Mouse (Mus musculus) bone marrow macrophage, adult 2 months (primary cell): ENCODE measurements around the gene Catsperg2. TPM values are rescaled to one million over a fixed set of nuclear protein-coding genes. Genes with fewer than 3 reads are reported as not detected.
A peak's percentile ranks its signal among the peaks of the same experiment; 100 is the strongest.
"Not testable (repeated sequence)": the region's sequence is repeated elsewhere in the genome, so short reads cannot be mapped to it uniquely, and the experiment has no call there.

Experiments used
- H3K27ac ChIP-seq: 2 replicates; pipeline ENCODE4 v1.5.1; 2012; ENCODE audit warnings: low read depth, low read length; ENCODE audit not compliant: insufficient read depth
- H3K4me1 ChIP-seq: 2 replicates; pipeline ENCODE4 v1.6.1; 2012; ENCODE audit warnings: low read length; ENCODE audit not compliant: control insufficient read depth, insufficient read depth
- H3K4me3 ChIP-seq: 2 replicates; pipeline ENCODE4 v1.5.1; 2012; ENCODE audit warnings: mild to moderate bottlenecking, low read length, moderate library complexity; ENCODE audit not compliant: insufficient read depth
- CTCF ChIP-seq: IDR thresholded peaks from 2 replicates; pipeline ENCODE4 v1.5.1; 2012; ENCODE audit warnings: low read depth, mild to moderate bottlenecking, low read length, moderate library complexity
- POLR2A ChIP-seq: IDR thresholded peaks from 2 replicates; pipeline ENCODE4 v1.6.1; 2012; ENCODE audit warnings: mild to moderate bottlenecking, low read depth, low read length, borderline replicate concordance
- polyA plus RNA-seq: library from polyadenylated mRNA; stranded (reverse); fragments of >200 nt; gene quantifications from 2 replicates; pipeline ENCODE4 v1.2.4, GENCODE M21; 2012; ENCODE audit not compliant: missing spikeins, insufficient read depth, insufficient read length

Catsperg2 gene
- 0.29 TPM in 1 of 2 replicates, not detected in the other for polyA plus RNA-seq

DNA sequence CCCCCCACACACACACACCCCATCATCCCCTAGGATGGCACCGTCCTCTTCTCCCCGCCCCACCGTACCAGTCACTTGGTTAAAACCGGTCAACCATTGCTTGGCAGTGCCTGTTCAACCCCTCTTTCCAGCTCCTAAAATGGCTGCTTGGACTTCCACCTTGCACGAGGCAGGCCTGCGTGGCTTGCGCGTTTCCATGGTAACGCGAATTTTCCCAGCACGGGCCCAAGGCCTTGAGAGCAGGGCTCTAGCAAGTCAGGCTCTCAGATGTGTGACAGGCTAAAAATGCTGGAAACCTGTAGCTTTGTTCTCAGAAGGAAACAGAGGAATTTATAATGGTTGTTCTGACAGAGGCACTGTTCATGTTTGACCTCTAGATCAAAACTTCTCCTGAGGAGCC, at the start of gene Catsperg2:
Catsperg2 (minus strand) TSS at position 173 of the 400 bp plus-strand sequence.
- H3K27ac ChIP-seq, H3K4me3 ChIP-seq, H3K4me1 ChIP-seq: not testable (repeated sequence)

DNA sequence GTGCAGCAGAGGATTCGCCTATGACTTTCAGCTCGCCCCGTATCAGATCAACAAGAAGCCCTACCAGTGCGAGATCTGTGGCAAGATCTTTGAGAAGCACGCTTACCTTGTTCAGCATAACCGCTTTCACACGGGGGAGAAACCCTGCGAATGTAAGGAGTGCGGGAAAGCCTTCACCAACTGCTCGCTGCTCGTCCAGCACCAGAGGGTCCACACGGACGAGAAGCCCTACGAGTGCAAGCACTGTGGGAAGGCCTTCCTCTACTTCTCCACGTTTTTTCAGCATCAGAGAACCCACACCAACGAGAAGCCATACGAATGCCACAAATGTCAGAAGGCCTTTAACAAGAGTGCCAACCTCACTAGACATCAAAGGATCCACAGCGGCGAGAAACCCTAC, 49.7 kb upstream of the Catsperg2 start:
- Histone ChIP-seq H3K4me3 (no peak overlapping the region), H3K27ac (no peak overlapping the region), H3K4me1 (no peaks in the 10 kb centered on the region)
- no peak for TF ChIP-seq POLR2A
- no peak for TF ChIP-seq CTCF

DNA sequence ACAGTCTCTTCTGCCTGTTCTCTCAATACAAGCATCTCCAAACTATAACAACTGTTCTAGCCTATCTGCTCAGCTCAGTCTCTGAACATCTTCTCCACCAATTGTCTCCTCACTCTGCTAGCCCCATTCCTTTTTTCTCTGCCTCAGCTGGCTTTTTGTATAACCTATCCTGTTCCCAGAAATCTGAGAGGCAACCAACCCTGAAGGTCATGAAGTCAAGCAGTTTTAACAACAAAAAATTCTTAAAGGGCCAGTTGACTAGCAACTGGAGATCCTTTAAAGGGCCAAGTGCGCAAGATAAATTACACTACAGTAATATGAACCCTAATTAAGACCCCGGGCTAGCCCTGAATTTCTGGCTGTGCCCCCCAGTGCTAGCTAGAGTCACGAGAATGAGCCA, 47.5 kb upstream of the Catsperg2 start:
- H3K4me1 ChIP-seq: peaks cover 7% of the 10 kb centered on the region
- no peak overlapping the region for H3K27ac ChIP-seq
- no peak overlapping the region for H3K4me3 ChIP-seq
- TF ChIP-seq POLR2A (no peak), CTCF (no peak)

DNA sequence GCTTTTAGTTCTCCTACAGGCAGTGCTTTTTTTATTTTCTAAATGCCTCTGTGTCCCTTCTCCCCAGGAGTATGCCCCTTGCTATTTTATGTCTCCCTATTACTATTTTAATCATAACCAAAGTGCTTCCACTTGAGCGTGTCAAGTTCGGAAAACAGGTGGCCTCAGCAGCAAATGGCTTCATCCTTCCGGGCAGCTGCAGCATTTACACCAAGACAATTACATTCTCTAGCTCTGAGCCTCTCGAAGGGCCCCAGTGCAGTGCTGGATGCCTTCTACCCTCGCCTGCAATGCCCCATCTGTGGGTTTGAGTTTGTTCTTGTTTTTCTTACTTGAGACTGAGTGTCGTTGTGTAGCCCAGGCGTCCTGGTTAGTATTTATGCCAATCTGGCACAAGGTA, 46.7 kb upstream of the Catsperg2 start:
- Histone ChIP-seq H3K27ac (no peak overlapping the region), H3K4me3 (no peak overlapping the region), H3K4me1 (peaks cover 7% of the 10 kb centered on the region)
- TF ChIP-seq CTCF (no peak), POLR2A (no peak)

DNA sequence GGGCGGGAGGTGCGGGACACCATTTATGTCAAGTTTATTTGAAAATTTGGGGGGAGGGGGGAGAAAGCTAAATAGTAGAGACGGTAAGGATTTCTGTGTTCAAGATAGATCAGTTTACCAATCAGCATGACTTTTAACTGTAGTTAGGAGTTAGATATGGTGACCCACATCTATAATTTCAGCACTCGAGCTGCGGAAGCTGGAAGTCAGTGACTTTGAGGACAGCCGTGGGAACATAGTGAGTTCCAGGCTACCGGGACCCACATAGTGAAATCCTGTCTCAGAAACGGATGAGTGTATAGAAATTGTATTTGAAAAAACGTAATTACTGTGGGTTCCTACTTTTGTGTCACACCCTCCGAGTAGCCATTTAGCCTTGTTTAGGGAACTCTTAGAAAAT, 42.1 kb upstream of the Catsperg2 start:
- H3K4me1 ChIP-seq: peaks cover 7% of the 10 kb centered on the region
- peak overlapping the region; percentile 93 for H3K4me3 ChIP-seq
- no peak for TF ChIP-seq CTCF
- no peak for TF ChIP-seq POLR2A

DNA sequence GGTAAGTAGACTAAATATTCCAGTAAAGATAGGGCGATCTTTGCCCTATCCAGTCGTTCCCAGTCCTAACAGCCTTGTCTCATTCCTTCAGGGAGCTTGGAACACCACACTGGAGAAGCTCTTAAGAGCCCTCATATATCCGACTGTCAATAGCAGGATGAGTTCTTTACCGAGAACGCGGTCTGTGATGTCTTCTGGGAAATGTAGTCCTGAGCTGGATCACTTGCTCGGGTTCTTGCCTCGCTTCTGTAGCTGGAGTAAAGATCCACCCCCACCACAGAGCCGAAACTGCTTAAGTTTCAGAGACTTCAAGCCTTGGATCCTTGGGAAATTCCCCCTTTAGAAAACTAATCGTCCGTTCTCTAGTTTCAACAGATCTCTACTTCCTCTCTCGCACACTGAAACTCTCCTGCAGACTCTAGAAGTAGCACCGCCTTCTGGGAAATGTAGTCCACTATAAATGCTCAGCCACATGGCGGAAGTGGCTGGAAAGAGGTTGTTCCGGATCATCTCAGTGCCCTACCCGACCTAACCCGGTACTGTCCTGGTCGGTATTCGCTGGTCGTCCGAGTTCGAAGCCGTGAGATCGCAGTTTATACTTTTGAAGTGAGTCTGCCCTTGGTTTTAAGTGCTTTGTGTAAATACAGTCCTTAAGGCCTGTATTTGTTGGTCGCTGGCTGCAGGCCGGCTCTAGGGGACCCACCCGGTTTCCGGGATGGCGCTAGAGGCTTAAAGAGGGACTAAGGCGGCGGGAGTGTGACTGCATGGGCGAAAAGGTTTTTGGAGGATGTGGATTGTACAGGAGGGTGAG, 41.5 kb upstream of the Catsperg2 start, which contains the start of gene Zfp84:
Zfp84 (plus strand) TSS at position 463 of the 811 bp plus-strand sequence.
- H3K27ac ChIP-seq: peak within 1 kb of the TSS; percentile 97
- TF ChIP-seq POLR2A (no peak), CTCF (peak; percentile 8; the same call in 1 of the 2 replicates)
- H3K4me1 ChIP-seq: peaks cover 7% of the 10 kb centered on the region
- peak within 1 kb of the TSS; percentile 93 for H3K4me3 ChIP-seq

More for the DNA sequence above, 42.1 kb upstream of the Catsperg2 start:
- peak overlapping the region; percentile 97 for H3K27ac ChIP-seq

DNA sequence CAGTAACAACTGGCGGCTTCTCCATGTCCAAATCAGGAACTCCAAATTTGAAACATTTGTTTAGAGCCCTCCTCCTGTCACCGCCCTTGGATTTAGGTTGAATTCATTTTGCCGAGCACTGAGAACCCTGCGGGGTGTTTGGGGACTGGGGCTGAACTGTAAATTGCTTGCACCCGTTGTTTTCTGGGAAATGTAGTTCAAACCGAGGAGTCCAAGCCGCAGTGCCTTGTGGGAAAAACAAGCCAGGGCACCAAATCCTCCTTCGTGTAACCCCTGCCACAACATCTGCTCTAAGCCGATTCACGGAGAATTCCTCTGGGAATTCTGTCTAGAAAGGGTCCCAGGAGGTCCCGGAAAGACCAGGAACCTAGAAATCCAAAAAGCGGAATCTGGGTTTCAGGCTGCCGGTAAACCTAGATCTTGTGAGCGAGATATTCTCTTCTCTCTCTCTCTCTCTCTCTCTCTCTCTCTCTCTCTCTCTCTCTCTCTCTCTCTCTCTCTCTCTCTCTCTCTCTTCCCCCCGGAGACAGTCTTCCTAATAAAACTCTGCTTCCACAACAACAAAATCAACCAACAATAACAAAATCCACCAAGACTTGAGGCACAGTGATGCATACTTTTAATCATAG, 40.3 kb upstream of the Catsperg2 start:
- Histone ChIP-seq H3K4me1 (peaks cover 9% of the 10 kb centered on the region), H3K4me3 (peak overlapping the region; percentile 68), H3K27ac (peak overlapping the region; percentile 69)
- TF ChIP-seq POLR2A: no peak
- no peak for TF ChIP-seq CTCF

DNA sequence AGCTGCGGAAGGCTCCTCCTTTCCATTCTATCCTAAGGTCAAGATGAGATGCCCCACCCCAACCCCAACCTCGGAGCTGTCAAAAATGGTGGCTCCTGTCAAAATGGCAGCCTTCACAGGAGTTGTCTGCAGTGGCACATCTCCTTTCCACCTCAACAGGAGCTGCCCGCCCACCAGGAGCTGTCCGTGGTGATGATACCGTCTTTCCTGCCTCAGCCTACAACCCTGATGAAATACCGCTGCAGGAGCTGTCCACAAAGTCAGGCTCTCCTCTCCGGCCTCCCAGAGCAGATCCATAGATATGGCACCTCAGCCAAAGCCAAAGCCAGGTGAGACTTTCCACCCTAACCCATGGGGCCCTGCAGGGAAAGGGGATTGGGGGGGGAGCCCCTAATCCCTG, 37.9 kb upstream of the Catsperg2 start:
- H3K27ac ChIP-seq: no peak overlapping the region
- no peak overlapping the region for H3K4me3 ChIP-seq
- H3K4me1 ChIP-seq: peaks cover 4% of the 10 kb centered on the region
- TF ChIP-seq CTCF: no peak

DNA sequence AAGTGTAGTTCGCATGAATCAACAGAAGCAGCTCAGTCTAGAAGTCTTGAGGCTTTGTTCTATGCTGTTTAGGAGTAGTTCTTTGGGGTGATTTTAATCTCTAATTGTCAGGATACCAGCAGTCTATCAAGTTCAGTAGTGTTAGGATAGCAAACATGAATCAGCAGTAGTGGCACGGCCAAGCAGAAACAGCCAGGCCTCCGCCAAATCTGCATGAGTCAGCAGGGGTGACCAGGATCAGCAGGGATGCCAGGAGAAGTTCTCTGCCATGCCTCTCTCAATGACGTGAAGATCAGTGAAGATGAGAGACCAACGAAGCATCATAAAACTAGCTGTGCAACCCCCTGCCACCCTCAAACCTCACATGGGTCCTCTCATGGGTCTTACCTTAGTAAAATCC, 33.6 kb upstream of the Catsperg2 start:
- H3K4me3 ChIP-seq: no peak overlapping the region
- H3K4me1 ChIP-seq: peaks cover 4% of the 10 kb centered on the region
- H3K27ac ChIP-seq: no peak overlapping the region
- TF ChIP-seq CTCF (no peak), POLR2A (no peak)

DNA sequence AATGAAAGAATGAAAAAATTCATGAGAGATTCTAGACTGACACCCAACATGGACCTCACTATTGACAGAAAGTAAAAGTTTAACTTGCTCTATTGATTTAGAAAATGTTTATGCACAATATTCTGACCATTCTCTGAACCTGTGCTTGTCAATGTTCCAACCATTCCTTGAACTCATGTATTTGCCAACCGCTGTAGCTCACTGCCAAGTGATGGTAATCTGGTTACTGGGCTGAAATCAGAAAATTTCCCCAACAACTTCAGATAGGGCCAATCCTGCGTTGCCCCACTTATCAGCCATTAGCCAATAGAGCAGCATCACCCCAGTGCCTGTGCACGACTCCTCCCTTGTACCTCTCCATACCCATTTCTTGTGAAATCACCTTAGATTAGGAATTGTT, 15.4 kb upstream of the Catsperg2 start:
- Histone ChIP-seq H3K27ac (no peak overlapping the region), H3K4me3 (no peak overlapping the region), H3K4me1 (no peaks in the 10 kb centered on the region)
- no peak for TF ChIP-seq POLR2A
- TF ChIP-seq CTCF: no peak
